Mouse (Mus musculus) thymus, postnatal 36 days (tissue): ENCODE data around the gene Adamts7.

Experiments
- DNase-seq, 2 experiments: peaks; one replicate each; pipeline ENCODE4 v3.0.0; 2022; ENCODE audit warnings: mixed read lengths in 2 of 2

Gene Adamts7

GRCm38 (mm10) chr9:90162243-90162925 is 485 bp upstream of the Adamts7 start:
- DNase-seq = peak; percentile 49 to 62

GRCm38 (mm10) chr9:90163749-90164095 is 853 bp downstream of the Adamts7 start:
- no peak for DNase-seq

GRCm38 (mm10) chr9:90164670-90165453 is 2.0 kb downstream of the Adamts7 start:
- DNase-seq = no peak

- no peak for DNase-seq
These were observed 2.7 kb downstream of the Adamts7 start for GRCm38 (mm10) chr9:90165590-90165989.

GRCm38 (mm10) chr9:90166615-90167014 is 3.7 kb downstream of the Adamts7 start:
- no peak for DNase-seq

GRCm38 (mm10) chr9:90169965-90170364 is 7.1 kb downstream of the Adamts7 start:
- DNase-seq = no peak

GRCm38 (mm10) chr9:90171421-90171820 is 8.6 kb downstream of the Adamts7 start:
- no peak for DNase-seq

- no peak for DNase-seq
These were observed 9.9 kb downstream of the Adamts7 start for GRCm38 (mm10) chr9:90172528-90173321.

GRCm38 (mm10) chr9:90173330-90173729 is 10.5 kb downstream of the Adamts7 start:
- no peak for DNase-seq

- no peak for DNase-seq
These were observed 16.5 kb downstream of the Adamts7 start for GRCm38 (mm10) chr9:90179409-90179808.

GRCm38 (mm10) chr9:90181656-90182388 is 19.0 kb downstream of the Adamts7 start:
- DNase-seq = no peak

GRCm38 (mm10) chr9:90182636-90183421 is 20.0 kb downstream of the Adamts7 start:
- no peak for DNase-seq

GRCm38 (mm10) chr9:90183550-90183949 is 20.7 kb downstream of the Adamts7 start:
- no peak for DNase-seq

GRCm38 (mm10) chr9:90184116-90184515 is 21.2 kb downstream of the Adamts7 start:
- no peak for DNase-seq

GRCm38 (mm10) chr9:90185356-90185910 is 22.6 kb downstream of the Adamts7 start:
- no peak for DNase-seq

- no peak for DNase-seq
These were observed 26.0 kb downstream of the Adamts7 start for GRCm38 (mm10) chr9:90188893-90189292.

GRCm38 (mm10) chr9:90189391-90189790 is 26.5 kb downstream of the Adamts7 start:
- no peak for DNase-seq

- DNase-seq = no peak
These were observed 32.1 kb downstream of the Adamts7 start for GRCm38 (mm10) chr9:90195000-90195399.

GRCm38 (mm10) chr9:90196262-90196661 is 33.4 kb downstream of the Adamts7 start:
- no peak for DNase-seq

GRCm38 (mm10) chr9:90197116-90197665 is 34.3 kb downstream of the Adamts7 start:
- DNase-seq = no peak

- no peak for DNase-seq
These were observed 35.1 kb downstream of the Adamts7 start for GRCm38 (mm10) chr9:90197866-90198383.
